Mouse (Mus musculus): Measurements from ENCODE around the gene Kcnma1. TPM values are rescaled to one million over a fixed set of nuclear protein-coding genes. Genes with fewer than 3 reads are reported as not detected.
A peak's percentile ranks its signal among the peaks of the same experiment; 100 is the strongest.

Gene Kcnma1
- polyA plus RNA-seq, 1 experiment from 2014 or later = 0.04 TPM

DNA sequence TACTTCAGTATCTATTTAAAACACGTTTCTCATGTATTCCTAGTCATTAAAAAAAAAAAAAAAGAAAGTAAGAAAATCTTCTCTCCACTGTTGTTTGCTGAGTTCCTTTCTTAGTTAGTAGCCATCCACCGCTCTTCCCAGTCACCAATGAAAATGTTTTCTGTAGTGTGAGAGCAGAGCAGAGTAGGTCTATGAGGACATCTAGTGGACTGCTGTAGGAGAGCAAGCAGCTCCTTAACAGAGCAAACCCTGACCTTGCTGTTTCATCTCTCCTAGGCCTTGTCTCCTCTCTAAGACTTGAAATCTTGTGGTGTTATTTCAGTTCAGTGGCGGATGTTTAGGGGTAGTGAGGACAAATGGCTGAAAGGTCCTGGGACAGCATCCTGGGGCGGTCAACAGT is 585.2 kb downstream of the Kcnma1 start:
- H3K9ac ChIP-seq (replicated peaks) = no peak overlapping the region
- DNase-seq = no peak
- 27% methylated on average over 4 of the region's 4 CpGs for WGBS (ENCODE audit: insufficient replicate concordance)
- H3K4me3 ChIP-seq (ENCODE audit: low read depth, low read length) = no peak overlapping the region
- no peak overlapping the region for H3K27ac ChIP-seq (ENCODE audit: low read depth)
- no peaks in the 10 kb centered on the region for H3K4me1 ChIP-seq (ENCODE audit: insufficient read depth)
- H3K27me3 ChIP-seq (ENCODE audit: insufficient read depth, low read length) = no peaks in the 10 kb centered on the region
- no peak overlapping the region for H3K4me2 ChIP-seq (ENCODE audit: low read depth, low read length)
- no peak for ATAC-seq
- no peaks in the 10 kb centered on the region for H3K9me3 ChIP-seq (ENCODE audit: low read length)
- H3K36me3 ChIP-seq (replicated peaks; ENCODE audit: insufficient read depth, low read length) = no peaks in the 10 kb centered on the region
- peak; percentile 70 for TF ChIP-seq CTCF (IDR thresholded peaks at IDR 0.05; ENCODE audit: low read depth)
- TF ChIP-seq EP300 (IDR thresholded peaks at IDR 0.05; ENCODE audit: low read depth) = no peak

DNA sequence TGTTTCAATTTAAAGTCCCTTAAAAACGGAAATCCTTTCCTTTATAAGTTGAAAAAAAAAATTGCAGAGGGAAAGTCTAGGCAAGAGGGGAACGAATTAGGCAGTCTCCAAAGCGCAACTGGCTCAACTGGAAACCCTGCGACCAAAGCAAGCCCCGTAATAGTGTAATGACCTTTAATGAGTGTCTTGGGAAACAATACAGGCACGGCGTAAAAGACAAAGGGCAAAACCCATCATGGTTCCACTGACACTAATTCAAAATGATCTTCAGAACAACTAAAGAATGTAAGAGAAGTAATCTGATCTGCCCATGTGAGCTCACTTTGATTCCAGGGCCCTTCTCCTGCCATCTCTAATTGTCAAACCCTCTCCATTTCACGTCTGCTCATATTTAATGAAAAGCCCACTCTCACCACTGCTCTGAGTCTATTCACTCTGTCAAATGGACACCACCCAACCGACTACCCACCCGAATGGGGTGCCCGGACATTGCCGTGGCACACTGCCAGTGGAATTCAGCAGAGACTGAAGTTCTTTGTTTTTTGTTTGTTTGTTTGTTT is 591.7 kb downstream of the Kcnma1 start:
- H3K27ac ChIP-seq (ENCODE audit: low read depth) = no peak overlapping the region
- no peaks in the 10 kb centered on the region for H3K4me1 ChIP-seq (ENCODE audit: insufficient read depth)
- no peak overlapping the region for H3K4me2 ChIP-seq (ENCODE audit: low read depth, low read length)
- H3K4me3 ChIP-seq (ENCODE audit: low read depth, low read length) = no peak overlapping the region
- TF ChIP-seq CTCF (IDR thresholded peaks at IDR 0.05; ENCODE audit: low read depth) = no peak
- no peak for TF ChIP-seq EP300 (IDR thresholded peaks at IDR 0.05; ENCODE audit: low read depth)
- H3K9ac ChIP-seq (replicated peaks) = no peak overlapping the region
- H3K36me3 ChIP-seq (replicated peaks; ENCODE audit: insufficient read depth, low read length) = no peaks in the 10 kb centered on the region
- no peaks in the 10 kb centered on the region for H3K9me3 ChIP-seq (ENCODE audit: low read length)
- DNase-seq (no peak), ATAC-seq (no peak)
- H3K27me3 ChIP-seq (ENCODE audit: insufficient read depth, low read length) = no peaks in the 10 kb centered on the region
- WGBS (ENCODE audit: insufficient replicate concordance) = 80% methylated on average over 12 of the region's 12 CpGs

DNA sequence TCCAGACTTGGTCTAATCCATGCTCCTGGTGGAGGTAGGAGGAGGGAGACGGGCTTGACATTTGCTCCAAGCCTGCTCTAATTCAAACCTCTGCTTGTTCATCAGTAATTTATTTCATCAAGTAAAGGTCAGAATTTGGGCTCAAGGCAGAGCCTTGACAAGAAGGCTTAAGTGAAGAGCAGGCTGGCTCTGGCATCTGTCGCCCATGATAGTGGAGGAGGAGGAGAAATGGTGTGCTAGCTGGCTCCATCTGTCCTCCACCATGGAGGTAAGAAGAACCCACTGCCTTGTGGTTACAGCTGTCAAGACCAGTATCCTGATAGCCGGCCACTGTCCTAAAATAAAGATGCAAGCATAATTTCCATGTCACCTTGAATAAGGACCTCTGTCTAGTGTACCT is 595.3 kb downstream of the Kcnma1 start:
- Histone ChIP-seq H3K36me3 (replicated peaks; ENCODE audit: insufficient read depth, low read length) (no peaks in the 10 kb centered on the region), H3K27ac (ENCODE audit: low read depth) (no peak overlapping the region), H3K4me2 (ENCODE audit: low read depth, low read length) (no peak overlapping the region), H3K4me3 (ENCODE audit: low read depth, low read length) (no peak overlapping the region), H3K27me3 (ENCODE audit: insufficient read depth, low read length) (no peaks in the 10 kb centered on the region), H3K9me3 (ENCODE audit: low read length) (no peaks in the 10 kb centered on the region), H3K4me1 (ENCODE audit: insufficient read depth) (no peaks in the 10 kb centered on the region), H3K9ac (replicated peaks) (no peak overlapping the region)
- WGBS (ENCODE audit: insufficient replicate concordance) = 61% methylated on average over 3 of the region's 3 CpGs
- ATAC-seq (no peak), DNase-seq (no peak)
- TF ChIP-seq CTCF (IDR thresholded peaks at IDR 0.05; ENCODE audit: low read depth) = no peak
- TF ChIP-seq EP300 (IDR thresholded peaks at IDR 0.05; ENCODE audit: low read depth) = no peak

GRCm38 (mm10) chr14:23407051-23407450 is 607.2 kb downstream of the Kcnma1 start:
- Histone ChIP-seq H3K36me3 (replicated peaks; ENCODE audit: insufficient read depth, low read length) (no peaks in the 10 kb centered on the region), H3K27ac (ENCODE audit: low read depth) (no peak overlapping the region), H3K4me2 (ENCODE audit: low read depth, low read length) (no peak overlapping the region), H3K27me3 (ENCODE audit: insufficient read depth, low read length) (no peaks in the 10 kb centered on the region), H3K9ac (replicated peaks) (no peak overlapping the region), H3K4me3 (ENCODE audit: low read depth, low read length) (no peak overlapping the region), H3K4me1 (ENCODE audit: insufficient read depth) (no peaks in the 10 kb centered on the region), H3K9me3 (ENCODE audit: low read length) (no peaks in the 10 kb centered on the region)
- ATAC-seq (no peak), DNase-seq (no peak)
- TF ChIP-seq EP300 (IDR thresholded peaks at IDR 0.05; ENCODE audit: low read depth) = no peak
- no peak for TF ChIP-seq CTCF (IDR thresholded peaks at IDR 0.05; ENCODE audit: low read depth)
- 75% methylated on average over 2 of the region's 2 CpGs for WGBS (ENCODE audit: insufficient replicate concordance)

GRCm38 (mm10) chr14:23400777-23401469 is 613.4 kb downstream of the Kcnma1 start:
- no peak overlapping the region for H3K9ac ChIP-seq (replicated peaks)
- no peaks in the 10 kb centered on the region for H3K36me3 ChIP-seq (replicated peaks; ENCODE audit: insufficient read depth, low read length)
- ATAC-seq (no peak), DNase-seq (peak; percentile 18)
- H3K27me3 ChIP-seq (ENCODE audit: insufficient read depth, low read length) = no peaks in the 10 kb centered on the region
- no peak overlapping the region for H3K27ac ChIP-seq (ENCODE audit: low read depth)
- H3K9me3 ChIP-seq (ENCODE audit: low read length) = no peaks in the 10 kb centered on the region
- no peak overlapping the region for H3K4me3 ChIP-seq (ENCODE audit: low read depth, low read length)
- no peak overlapping the region for H3K4me2 ChIP-seq (ENCODE audit: low read depth, low read length)
- no peaks in the 10 kb centered on the region for H3K4me1 ChIP-seq (ENCODE audit: insufficient read depth)
- WGBS (ENCODE audit: insufficient replicate concordance) = 19% methylated on average over 6 of the region's 6 CpGs
- TF ChIP-seq EP300 (IDR thresholded peaks at IDR 0.05; ENCODE audit: low read depth) (no peak), CTCF (IDR thresholded peaks at IDR 0.05; ENCODE audit: low read depth) (peak; percentile 61)

- no peak for ATAC-seq
- TF ChIP-seq EP300 (IDR thresholded peaks at IDR 0.05; ENCODE audit: low read depth) (no peak), CTCF (IDR thresholded peaks at IDR 0.05; ENCODE audit: low read depth) (no peak)
- 84% methylated on average over 1 of the region's 1 CpGs for WGBS (ENCODE audit: insufficient replicate concordance)
- no peaks in the 10 kb centered on the region for H3K9me3 ChIP-seq (ENCODE audit: low read length)
- no peaks in the 10 kb centered on the region for H3K27me3 ChIP-seq (ENCODE audit: insufficient read depth, low read length)
- H3K4me2 ChIP-seq (ENCODE audit: low read depth, low read length) = no peak overlapping the region
- no peaks in the 10 kb centered on the region for H3K36me3 ChIP-seq (replicated peaks; ENCODE audit: insufficient read depth, low read length)
- H3K27ac ChIP-seq (ENCODE audit: low read depth) = no peak overlapping the region
- H3K9ac ChIP-seq (replicated peaks) = no peak overlapping the region
- H3K4me3 ChIP-seq (ENCODE audit: low read depth, low read length) = no peak overlapping the region
- DNase-seq = no peak
- H3K4me1 ChIP-seq (ENCODE audit: insufficient read depth) = no peaks in the 10 kb centered on the region
These were observed 616.6 kb downstream of the Kcnma1 start for GRCm38 (mm10) chr14:23397642-23398041.
